26 mouse cellular contexts compared by ENCODE assay signal in genomic region chr2:107734703-107735102, GRCm38 (mm10).
"Had no signal": no experiment of that assay in that cellular context is flagged by ENCODE, and none has a peak within 500 bp of the region (broad histone marks: within the 10 kb centered on the region; RNA-seq: fewer than 3 reads in every experiment).

No protein-coding gene starts in this region.

- ATAC-seq: intestine, embryonic 16.5 days had no signal

- H3K4me2 ChIP-seq: heart, embryonic 11.5 days; heart, embryonic 13.5 days; heart, embryonic 15.5 days; hindbrain, embryonic 13.5 days; hindbrain, embryonic 15.5 days; kidney, embryonic 15.5 days; limb, embryonic 12.5 days; liver, embryonic 11.5 days; liver, embryonic 13.5 days; liver, embryonic 15.5 days had no signal

- H3K36me3 ChIP-seq: heart, embryonic 13.5 days; heart, embryonic 15.5 days; hindbrain, embryonic 13.5 days; hindbrain, embryonic 15.5 days; kidney, embryonic 15.5 days; limb, embryonic 10.5 days; limb, embryonic 12.5 days; liver, embryonic 13.5 days; liver, embryonic 15.5 days had no signal

- H3K27me3 ChIP-seq: heart, embryonic 13.5 days; heart, embryonic 15.5 days; hindbrain, embryonic 13.5 days; hindbrain, embryonic 15.5 days; kidney, embryonic 15.5 days; limb, embryonic 12.5 days; liver, embryonic 13.5 days; liver, embryonic 15.5 days had no signal

- H3K9ac ChIP-seq: heart, embryonic 13.5 days; heart, embryonic 15.5 days; hindbrain, embryonic 13.5 days; hindbrain, embryonic 15.5 days; kidney, embryonic 15.5 days; limb, embryonic 12.5 days; liver, embryonic 13.5 days; liver, embryonic 15.5 days had no signal

- DNase-seq: gastrocnemius, postnatal 14 days; gastrocnemius, postnatal 36 days; heart, adult 11 months; heart, adult 2 months; heart, postnatal 14 days; heart, postnatal 36 days; kidney, adult 11 months; kidney, adult 2 months; kidney, adult 9 months; kidney, postnatal 14 days; kidney, postnatal 36 days; liver; liver, embryonic 13.5 days had no signal

- H3K4me3 ChIP-seq: heart, adult 2 months; heart, embryonic 13.5 days; heart, embryonic 15.5 days; hindbrain, embryonic 13.5 days; hindbrain, embryonic 15.5 days; kidney, embryonic 15.5 days; left cerebral cortex, adult 2 months; limb, embryonic 10.5 days; limb, embryonic 12.5 days; liver, embryonic 13.5 days; liver, embryonic 15.5 days had no signal

- H3K27ac ChIP-seq: heart, adult 2 months; heart, embryonic 13.5 days; heart, embryonic 15.5 days; hindbrain, embryonic 13.5 days; hindbrain, embryonic 15.5 days; kidney, embryonic 15.5 days; kidney, postnatal 0 days; left cerebral cortex, adult 2 months; limb, embryonic 10.5 days; limb, embryonic 12.5 days; liver, embryonic 13.5 days; liver, embryonic 15.5 days had no signal

- H3K9me3 ChIP-seq: heart, embryonic 13.5 days; heart, embryonic 15.5 days; hindbrain, embryonic 13.5 days; hindbrain, embryonic 15.5 days; kidney, embryonic 15.5 days; limb, embryonic 10.5 days; limb, embryonic 12.5 days; liver, embryonic 13.5 days; liver, embryonic 15.5 days had no signal

- H3K4me1 ChIP-seq: heart, embryonic 13.5 days; heart, embryonic 15.5 days; hindbrain, embryonic 15.5 days; kidney, embryonic 15.5 days; limb, embryonic 10.5 days; limb, embryonic 12.5 days; liver, embryonic 13.5 days; liver, embryonic 15.5 days had no signal
